Mouse (Mus musculus) thymus, postnatal 10 days (tissue): ENCODE measurements at regions not wholly inside any gene's neighbourhood (a gene's known extent, or its start where the extent isn't known, plus 50 kb on each side); places are given as distances from the start of the nearest gene placed in this dataset.
"Not testable (repeated sequence)": the region's sequence is repeated elsewhere in the genome, so short reads cannot be mapped to it uniquely, and the experiment has no call there.

Experiments used
- DNase-seq, 2 experiments: peaks; one replicate each; pipeline ENCODE4 v3.0.0; 2021; ENCODE audit warnings: low spot score in 2 of 2

GRCm38 (mm10) chr9:48047846-48048245 lies 114.0 kb upstream of the Nxpe4 start:
- no peak for DNase-seq

DNA sequence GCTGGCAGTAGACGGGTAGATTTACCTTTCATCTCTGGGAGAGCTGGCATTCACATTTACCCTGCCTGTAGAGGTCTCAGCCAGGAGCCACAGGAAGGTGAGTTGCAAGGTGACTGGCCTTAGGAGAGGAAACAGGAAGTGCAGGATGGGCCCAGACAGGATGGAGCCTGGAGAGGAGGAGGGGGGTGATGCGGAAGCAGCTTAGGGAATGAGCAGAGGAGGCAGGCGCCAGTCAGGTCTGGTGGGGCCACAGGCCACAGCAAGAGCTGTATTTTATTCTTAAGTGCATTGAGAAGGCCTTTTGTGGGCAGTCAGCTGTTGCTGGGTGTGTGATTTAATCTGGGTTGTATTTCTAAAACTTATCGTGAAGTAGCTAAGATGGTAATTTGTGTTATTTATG lies 108.2 kb upstream of the Nxpe4 start:
- DNase-seq = no peak

DNA sequence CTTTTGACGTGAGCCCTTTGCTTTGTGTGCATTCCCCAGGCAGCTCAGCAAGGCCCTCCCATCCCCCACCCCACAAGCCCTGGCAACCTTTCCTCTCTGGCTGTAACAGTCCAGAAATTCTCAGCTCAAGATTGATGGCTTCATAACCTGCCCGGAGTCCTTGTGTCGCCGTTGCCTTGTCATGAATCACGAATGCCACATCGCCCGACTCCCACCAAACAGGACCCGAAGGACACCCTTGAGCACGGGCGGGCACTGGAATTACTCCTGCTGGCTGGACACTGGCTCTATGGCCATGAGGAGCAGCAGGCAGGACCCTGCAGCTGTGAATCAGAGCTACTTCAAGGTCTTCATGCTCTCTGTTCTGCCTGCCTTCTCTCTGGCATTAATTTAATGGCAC lies 106.6 kb upstream of the Nxpe4 start:
- DNase-seq = no peak

DNA sequence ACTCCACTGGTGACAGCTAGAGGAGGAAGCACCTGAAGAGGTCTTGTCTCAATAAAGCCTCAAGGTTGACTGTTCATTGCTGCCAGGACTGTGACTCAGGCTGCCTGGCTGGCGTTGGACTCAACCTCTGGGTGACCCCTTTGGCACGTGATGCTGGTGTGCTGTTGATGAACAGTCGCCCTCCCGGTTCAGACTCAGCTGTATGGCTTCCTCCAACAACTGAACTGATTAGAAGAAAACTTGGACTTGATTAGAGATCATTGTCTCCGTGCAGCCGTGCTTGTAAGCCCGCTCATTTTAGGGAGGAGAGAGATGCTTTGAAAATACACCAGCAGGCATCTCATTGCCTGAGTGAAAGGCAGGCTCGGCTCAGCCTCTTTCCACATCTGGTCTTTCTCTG lies 103.2 kb upstream of the Nxpe4 start:
- DNase-seq = no peak

GRCm38 (mm10) chr9:48059549-48060165 lies 102.2 kb upstream of the Nxpe4 start:
- DNase-seq = no peak

DNA sequence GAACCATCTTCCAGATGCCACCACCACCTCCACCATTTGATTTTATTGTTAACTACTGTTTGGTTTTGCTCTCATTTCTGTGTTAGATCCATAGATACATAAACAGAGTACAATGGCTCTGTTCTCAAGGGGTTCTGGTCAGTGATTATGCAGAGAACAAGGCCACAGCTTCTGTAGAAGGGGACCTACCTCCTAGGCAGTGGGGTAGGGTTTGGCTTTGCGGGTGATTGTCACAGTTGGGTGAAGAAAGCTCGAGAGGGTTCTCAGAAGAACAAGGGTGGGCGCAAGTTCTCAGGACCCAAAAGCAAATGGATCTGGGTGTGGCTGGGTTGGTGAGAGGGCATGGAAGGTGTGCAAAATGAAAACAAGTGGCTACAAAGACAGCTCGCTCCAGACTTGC lies 100.8 kb upstream of the Nxpe4 start:
- no peak for DNase-seq

GRCm38 (mm10) chr9:48066730-48067345 lies 95.0 kb upstream of the Nxpe4 start:
- no peak for DNase-seq

DNA sequence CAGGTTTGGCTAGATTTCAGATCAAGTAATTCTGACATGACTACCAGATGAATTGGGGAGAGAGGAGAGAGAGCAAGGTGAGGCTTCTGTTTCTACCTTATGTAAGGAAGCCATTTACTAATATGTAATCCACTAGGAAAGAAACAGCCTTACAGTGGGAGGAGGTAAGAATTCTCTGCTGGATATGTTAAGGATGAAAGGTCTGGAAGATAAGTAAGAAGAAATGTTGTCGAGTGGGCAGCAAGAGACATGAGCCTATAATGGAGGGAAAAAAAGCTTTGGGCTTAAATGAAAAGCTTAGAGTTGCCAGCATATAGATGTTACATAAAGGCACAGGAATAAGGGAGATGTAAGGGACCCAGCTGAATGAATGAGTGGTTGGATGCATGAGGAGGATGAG lies 89.2 kb upstream of the Nxpe4 start:
- DNase-seq = no peak

GRCm38 (mm10) chr9:48073096-48073495 lies 88.7 kb upstream of the Nxpe4 start:
- no peak for DNase-seq

DNA sequence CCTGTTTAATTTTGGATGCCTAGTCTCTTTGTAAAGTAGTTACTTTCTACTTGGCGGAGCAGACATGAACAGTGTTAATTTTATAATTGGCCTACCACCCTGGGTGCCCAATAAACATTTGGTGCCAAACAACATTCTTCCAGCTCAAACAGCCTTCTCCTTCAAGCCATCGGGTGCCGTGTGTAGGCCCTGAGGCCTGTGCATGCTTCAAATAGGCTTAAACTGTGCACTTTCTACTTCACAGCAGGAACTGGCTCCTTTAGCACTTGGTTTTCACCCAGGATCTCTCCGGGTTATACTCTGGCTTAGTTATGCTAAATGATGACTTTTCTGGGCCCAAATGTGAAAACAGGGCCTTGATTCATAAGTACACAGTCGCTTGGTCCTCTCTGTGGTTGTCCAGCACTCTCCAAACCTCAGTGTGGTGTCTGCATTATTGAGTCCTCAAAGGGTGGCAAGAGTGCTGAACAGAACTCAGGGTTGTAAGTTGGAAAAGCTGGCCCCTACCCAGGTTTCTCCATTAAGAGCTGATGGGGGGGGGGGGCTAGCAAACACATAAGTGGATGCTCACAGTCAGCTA lies 86.1 kb upstream of the Nxpe4 start:
- DNase-seq = no peak

DNA sequence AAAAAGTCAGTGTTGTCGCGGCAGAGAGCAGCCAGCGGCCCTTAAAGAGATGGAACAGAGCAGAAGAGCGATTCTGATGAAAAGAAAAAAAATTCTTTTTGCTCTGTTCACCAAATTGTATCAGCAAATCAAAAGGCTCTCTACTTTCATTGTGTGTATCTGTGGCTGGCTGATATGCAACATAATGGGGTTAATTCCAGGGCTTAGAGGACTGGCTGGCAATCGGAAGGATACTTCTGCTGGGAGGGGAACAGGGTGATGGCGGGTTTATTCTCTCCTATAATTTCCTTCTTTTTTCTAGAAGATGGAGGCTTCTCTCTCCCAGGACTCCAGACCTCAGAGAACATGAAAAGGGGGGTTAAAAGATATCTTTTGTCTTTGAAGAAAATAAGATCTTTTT lies 79.4 kb upstream of the Nxpe4 start:
- no peak for DNase-seq

- not testable (repeated sequence) for DNase-seq
These were observed 77.6 kb upstream of the Nxpe4 start for GRCm38 (mm10) chr9:48084196-48084595.

- no peak for DNase-seq
These were observed 72.2 kb upstream of the Nxpe4 start for GRCm38 (mm10) chr9:48089661-48090060.

DNA sequence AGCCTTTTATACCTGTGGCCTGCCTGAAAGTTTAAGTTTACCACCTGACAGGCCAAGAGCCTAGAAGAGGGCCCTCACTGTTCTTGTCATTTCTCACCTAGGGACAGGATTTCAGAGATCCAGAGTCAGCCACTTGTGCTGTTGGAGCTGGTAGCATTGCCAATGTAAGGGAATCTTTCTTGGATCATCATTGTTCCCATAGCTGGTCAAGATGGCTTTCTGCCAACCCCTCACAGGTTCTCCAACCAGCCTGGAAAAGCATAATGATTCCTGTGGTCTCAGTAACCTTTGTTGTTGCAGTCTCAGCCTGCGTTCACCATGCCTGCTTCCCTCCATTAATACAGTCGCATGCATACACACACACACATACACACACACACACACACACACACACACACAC lies 67.1 kb upstream of the Nxpe4 start:
- no peak for DNase-seq

GRCm38 (mm10) chr9:48099846-48100245 lies 62.0 kb upstream of the Nxpe4 start:
- DNase-seq = no peak

DNA sequence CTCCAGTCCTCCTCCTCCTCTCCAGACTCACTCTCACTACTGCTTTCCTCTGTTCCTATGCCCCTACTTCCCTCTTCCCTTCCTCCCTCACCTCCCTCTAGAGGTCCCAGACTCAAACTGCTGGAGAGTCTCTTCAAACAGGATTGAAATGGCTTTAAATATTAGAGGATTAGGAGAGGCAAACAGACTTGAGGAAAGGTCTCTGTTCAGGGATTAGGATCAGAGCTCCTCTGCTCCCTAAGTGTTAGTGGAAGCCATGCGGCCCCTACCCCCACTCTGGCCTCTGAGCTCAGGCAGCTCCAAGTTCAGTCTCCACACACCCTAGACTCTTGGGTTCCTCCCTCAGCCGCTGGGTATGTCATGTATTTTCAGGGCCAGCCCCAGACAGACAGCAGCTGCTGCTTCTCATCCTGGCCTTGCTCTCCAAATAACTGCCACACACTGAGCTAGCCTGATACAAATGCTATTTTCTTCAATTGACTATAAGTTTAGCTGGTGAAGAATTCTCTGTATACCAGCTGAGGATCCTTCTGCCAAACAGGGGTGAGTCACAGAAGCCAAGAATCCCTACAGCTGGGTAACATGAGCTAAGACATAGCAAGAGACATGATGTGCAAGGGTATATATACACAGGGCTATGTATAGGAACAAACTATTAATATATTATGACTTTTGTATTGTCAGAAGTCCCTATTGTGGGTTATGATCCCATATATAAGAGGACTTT lies 55.2 kb upstream of the Nxpe4 start:
- peak in 1 of 2 experiments; percentile 9 for DNase-seq

DNA sequence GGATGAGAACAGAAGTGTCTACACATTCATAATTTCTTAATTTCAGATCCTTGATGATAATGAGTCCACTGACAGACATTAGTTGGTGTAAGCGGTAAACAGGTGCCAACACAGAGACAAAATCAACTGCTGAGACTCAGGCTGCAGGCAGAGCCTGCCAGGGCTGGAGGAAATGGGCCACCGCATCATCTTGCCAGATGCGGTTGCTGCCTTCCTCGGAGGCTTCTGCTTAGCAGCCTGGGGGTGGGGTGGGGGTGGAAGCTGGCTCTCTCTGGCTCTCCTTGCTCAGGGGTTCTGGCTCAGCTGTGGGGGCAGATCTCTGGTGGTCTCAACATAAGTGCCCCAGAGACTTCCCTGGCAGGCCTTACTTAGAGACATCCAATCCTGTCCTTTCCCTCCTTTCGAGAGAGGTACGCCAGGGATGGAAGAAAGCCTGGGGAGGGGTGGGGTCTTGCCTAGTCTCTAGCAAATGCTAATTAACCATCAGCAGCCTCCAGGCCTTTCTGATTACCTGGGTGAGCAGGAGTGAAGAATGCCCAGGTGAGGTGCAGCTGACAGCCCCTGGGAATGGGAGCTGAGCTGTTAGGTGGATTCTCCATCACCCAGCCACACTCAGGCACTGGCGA lies 52.7 kb upstream of the Nxpe4 start:
- DNase-seq = peak; percentile 65 to 68

- DNase-seq = no peak
These were observed 50.4 kb upstream of the Nxpe4 start for GRCm38 (mm10) chr9:48111316-48111890.
